Mouse (Mus musculus) intestine, embryonic 14.5 days (tissue): ENCODE results near the gene Hba-x. TPM values are rescaled to one million over a fixed set of nuclear protein-coding genes. Genes with fewer than 3 reads are reported as not detected.
A peak's percentile ranks its signal among the peaks of the same experiment; 100 is the strongest.

Source experiments
- ATAC-seq: fragments of 200-750 bp; cut with Nextera tagmentation; replicated peaks from 2 replicates; pipeline ENCODE4 v1.8.0; 2017; ENCODE audit warnings: low read depth, moderate number of reproducible peaks, moderate TSS enrichment, moderate library complexity; ENCODE audit not compliant: low FRiP score, low TSS enrichment
- DNase-seq: peaks from one replicate; pipeline ENCODE4 v3.0.0-alpha.2; 2018; ENCODE audit warnings: low spot score
- H3K27ac ChIP-seq: fragments of 300-500 bp; sonication (generic); 2 replicates; pipeline ENCODE4 v1.5.1; 2014; ENCODE audit warnings: low read depth, mild to moderate bottlenecking, control low read depth
- H3K27me3 ChIP-seq: fragments of 300-500 bp; sonication (generic); replicated peaks from 2 replicates; pipeline ENCODE4 v1.6.1; 2014; ENCODE audit warnings: low read length, control low read depth; ENCODE audit not compliant: control insufficient read depth, insufficient read depth
- H3K36me3 ChIP-seq: fragments of 300-500 bp; sonication (generic); 2 replicates; pipeline ENCODE4 v1.6.1; 2014; ENCODE audit warnings: low read length, control low read depth; ENCODE audit not compliant: control insufficient read depth, insufficient read depth
- H3K4me1 ChIP-seq: fragments of 300-500 bp; sonication (generic); replicated peaks from 2 replicates; pipeline ENCODE4 v1.6.1; 2014; ENCODE audit warnings: low read length, control low read depth, mixed read lengths; ENCODE audit not compliant: control insufficient read depth, insufficient read depth
- H3K4me2 ChIP-seq: fragments of 300-500 bp; sonication (generic); 2 replicates; pipeline ENCODE4 v1.6.1; 2014; ENCODE audit warnings: low read length
- H3K4me3 ChIP-seq: fragments of 300-500 bp; sonication (generic); 2 replicates; pipeline ENCODE4 v1.5.1; 2014; ENCODE audit warnings: low read depth, low read length, control low read depth, mixed read lengths
- H3K9ac ChIP-seq: fragments of 300-500 bp; sonication (generic); 2 replicates; pipeline ENCODE4 v1.6.1; 2014; ENCODE audit warnings: mild to moderate bottlenecking, low read length
- H3K9me3 ChIP-seq: fragments of 300-500 bp; sonication (generic); 2 replicates; pipeline ENCODE4 v1.6.1; 2016; ENCODE audit warnings: low read length, control low read depth; ENCODE audit not compliant: control insufficient read depth
- WGBS: fragments of 180-500 bp; shearing (Covaris S2); extraction: QIAGEN DNeasy Blood & Tissue Kit; methylation state at CpG from one replicate; pipeline ENCODE4 v1.1.7; 2014; 5-methylcytosine and 5-hydroxymethylcytosine counted together
- polyA plus RNA-seq: library from polyadenylated mRNA; unstranded; fragments of >200 nt; fragmentation: Nextera tagmentation; extraction: Ambion mirVana; gene quantifications from 2 replicates; pipeline ENCODE4 v1.2.1, GENCODE M21; 2014

Hba-x gene
- 104 and 121 TPM in 2 replicates for polyA plus RNA-seq

GRCm38 (mm10) chr11:32276347-32276746 is at the start of gene Hba-x:
Hba-x (plus strand) TSS chr11:32276400.
- Histone ChIP-seq H3K9me3 (no peaks in the 10 kb centered on the region), H3K4me3 (no peak within 1 kb of the TSS), H3K27ac (no peak within 1 kb of the TSS), H3K27me3 (peaks cover 23% of the 10 kb centered on the region; the same call in 1 of the 2 replicates), H3K9ac (no peak within 1 kb of the TSS), H3K36me3 (no peaks in the 10 kb centered on the region), H3K4me1 (no peaks in the 10 kb centered on the region), H3K4me2 (no peak within 1 kb of the TSS)
- 65% methylated on average over 3 of the region's 3 CpGs for WGBS
- DNase-seq = no peak
- no peak for ATAC-seq

GRCm38 (mm10) chr11:32227041-32227440 is 49.2 kb upstream of the Hba-x start:
- Histone ChIP-seq H3K4me2 (peak overlapping the region; percentile 79), H3K27me3 (no peaks in the 10 kb centered on the region), H3K9ac (peak overlapping the region; percentile 71), H3K27ac (peak overlapping the region; percentile 93), H3K9me3 (no peaks in the 10 kb centered on the region), H3K4me1 (peaks cover 35% of the 10 kb centered on the region), H3K4me3 (peak overlapping the region; percentile 64), H3K36me3 (peaks cover 41% of the 10 kb centered on the region)
- DNase-seq = no peak
- ATAC-seq = no peak
- WGBS = 43% methylated on average over 1 of the region's 1 CpGs

GRCm38 (mm10) chr11:32227555-32227954 is 48.6 kb upstream of the Hba-x start:
- Histone ChIP-seq H3K27me3 (no peaks in the 10 kb centered on the region), H3K27ac (no peak overlapping the region), H3K4me2 (0 out of 2 replicates have a peak overlapping the region, but pooled peaks have one; percentile 79), H3K4me3 (no peak overlapping the region), H3K9ac (no peak overlapping the region), H3K9me3 (no peaks in the 10 kb centered on the region), H3K4me1 (peaks cover 31% of the 10 kb centered on the region), H3K36me3 (peaks cover 46% of the 10 kb centered on the region)
- ATAC-seq (no peak), DNase-seq (no peak)
- WGBS = 89% methylated on average over 9 of the region's 9 CpGs

GRCm38 (mm10) chr11:32228292-32228845 is 47.8 kb upstream of the Hba-x start:
- Histone ChIP-seq H3K27me3 (no peaks in the 10 kb centered on the region), H3K36me3 (peaks cover 54% of the 10 kb centered on the region), H3K27ac (no peak overlapping the region), H3K9ac (no peak overlapping the region), H3K4me3 (no peak overlapping the region), H3K4me1 (peaks cover 25% of the 10 kb centered on the region), H3K9me3 (no peaks in the 10 kb centered on the region), H3K4me2 (no peak overlapping the region)
- ATAC-seq (no peak), DNase-seq (no peak)
- 75% methylated on average over 3 of the region's 3 CpGs for WGBS

- ATAC-seq (no peak), DNase-seq (no peak)
- Histone ChIP-seq H3K27ac (no peak overlapping the region), H3K27me3 (no peaks in the 10 kb centered on the region), H3K9me3 (no peaks in the 10 kb centered on the region), H3K36me3 (peaks cover 70% of the 10 kb centered on the region), H3K9ac (no peak overlapping the region), H3K4me2 (no peak overlapping the region), H3K4me3 (no peak overlapping the region), H3K4me1 (peaks cover 20% of the 10 kb centered on the region)
- WGBS = 83% methylated on average over 4 of the region's 4 CpGs
Measured at GRCm38 (mm10) chr11:32230220-32230619, 46.0 kb upstream of the Hba-x start.

- ATAC-seq = no peak
Measured at GRCm38 (mm10) chr11:32231125-32231524, 45.1 kb upstream of the Hba-x start.

GRCm38 (mm10) chr11:32232848-32233247 is 43.4 kb upstream of the Hba-x start:
- peaks cover 76% of the 10 kb centered on the region for H3K36me3 ChIP-seq
- DNase-seq = no peak

More at GRCm38 (mm10) chr11:32231125-32231524, 45.1 kb upstream of the Hba-x start:
- H3K4me2 ChIP-seq = no peak overlapping the region
- 95% methylated on average over 2 of the region's 2 CpGs for WGBS
- H3K4me3 ChIP-seq = no peak overlapping the region
- peaks cover 72% of the 10 kb centered on the region for H3K36me3 ChIP-seq
- no peak overlapping the region for H3K9ac ChIP-seq
- no peak overlapping the region for H3K27ac ChIP-seq
- DNase-seq = no peak
- peaks cover 18% of the 10 kb centered on the region for H3K4me1 ChIP-seq
- H3K27me3 ChIP-seq = no peaks in the 10 kb centered on the region
- H3K9me3 ChIP-seq = no peaks in the 10 kb centered on the region

GRCm38 (mm10) chr11:32233895-32234294 is 42.3 kb upstream of the Hba-x start:
- no peak overlapping the region for H3K27ac ChIP-seq
- H3K4me1 ChIP-seq = peaks cover 19% of the 10 kb centered on the region
- no peak overlapping the region for H3K4me2 ChIP-seq
- peaks cover 71% of the 10 kb centered on the region for H3K36me3 ChIP-seq
- no peaks in the 10 kb centered on the region for H3K27me3 ChIP-seq
- WGBS = 90% methylated on average over 3 of the region's 3 CpGs
- no peak overlapping the region for H3K9ac ChIP-seq
- no peak overlapping the region for H3K4me3 ChIP-seq
- H3K9me3 ChIP-seq = no peaks in the 10 kb centered on the region
- no peak for ATAC-seq
- DNase-seq = no peak

More at GRCm38 (mm10) chr11:32232848-32233247, 43.4 kb upstream of the Hba-x start:
- no peak overlapping the region for H3K4me2 ChIP-seq
- H3K4me3 ChIP-seq = no peak overlapping the region
- peaks cover 19% of the 10 kb centered on the region for H3K4me1 ChIP-seq
- 72% methylated on average over 10 of the region's 10 CpGs for WGBS
- no peak overlapping the region for H3K9ac ChIP-seq
- no peaks in the 10 kb centered on the region for H3K9me3 ChIP-seq
- no peak; the same call in 1 of the 2 replicates for ATAC-seq
- no peak overlapping the region for H3K27ac ChIP-seq
- no peaks in the 10 kb centered on the region for H3K27me3 ChIP-seq
